Mouse (Mus musculus): ENCODE data around the gene Arpp21.

Gene Arpp21

DNA sequence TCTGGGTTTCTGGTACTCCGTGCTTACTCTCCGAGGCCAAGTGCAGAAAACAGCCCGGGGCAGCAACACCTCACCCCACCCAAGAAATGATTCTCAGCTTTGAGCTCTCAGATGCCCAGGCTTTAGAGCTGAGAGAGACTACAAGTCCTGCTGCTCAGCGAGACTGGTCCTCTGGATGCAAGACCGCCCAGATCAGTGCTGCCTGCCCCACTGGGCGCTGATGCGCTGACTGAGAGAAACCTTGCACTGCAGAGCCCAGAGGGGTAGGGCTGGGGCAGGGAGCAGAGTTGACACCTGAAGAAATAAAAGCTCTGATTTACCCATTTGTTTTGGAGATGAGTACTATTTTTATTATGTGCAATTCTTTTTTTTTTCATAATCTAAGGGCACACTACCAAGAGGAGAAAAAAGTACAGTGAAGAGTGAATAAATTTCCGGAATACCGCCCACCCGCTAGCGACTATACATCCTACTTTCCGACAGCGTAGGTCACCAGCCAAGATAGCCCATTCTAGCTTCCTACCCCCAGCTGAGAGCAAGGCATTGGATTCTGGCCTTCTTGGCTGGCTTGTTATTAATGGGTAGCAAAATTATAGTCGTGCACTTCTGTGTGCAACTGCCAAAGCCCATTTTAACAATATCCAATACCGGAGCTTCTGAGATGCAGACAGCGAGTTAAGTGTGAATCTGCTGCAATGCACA, at the start of gene Arpp21:
TSS of gene Arpp21 (minus strand) at position 243 of the 702 bp plus-strand sequence.
- in situ Hi-C loops (cut with MboI, MseI): no loop called here

DNA sequence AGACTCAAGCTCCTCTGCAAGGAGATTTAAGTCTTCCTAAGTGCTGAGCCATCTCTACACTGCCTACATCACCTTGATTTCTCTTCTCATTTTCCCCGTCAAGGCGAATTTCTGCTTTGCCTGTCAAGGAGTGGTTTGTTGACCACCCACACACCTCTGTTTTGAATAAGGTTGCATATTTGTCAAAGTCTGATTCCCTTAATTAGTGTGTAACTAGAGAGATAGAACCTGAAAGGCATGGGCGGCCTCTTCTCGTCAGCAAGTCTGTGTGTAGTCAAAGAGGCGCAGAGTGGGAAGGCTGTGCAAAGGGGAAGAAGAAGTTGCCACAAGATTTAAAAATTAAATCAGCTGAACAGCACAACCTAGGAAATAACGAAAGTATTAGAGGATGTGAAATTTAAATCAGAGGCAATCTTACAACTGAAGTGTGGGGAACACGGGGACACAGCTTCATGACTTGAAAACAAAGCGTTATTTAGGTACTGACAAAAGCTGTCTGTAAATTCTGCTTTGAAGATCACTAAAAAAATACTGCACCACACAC, 36.8 kb upstream of the Arpp21 start:
- in situ Hi-C loops (cut with MboI, MseI): no loop called here

DNA sequence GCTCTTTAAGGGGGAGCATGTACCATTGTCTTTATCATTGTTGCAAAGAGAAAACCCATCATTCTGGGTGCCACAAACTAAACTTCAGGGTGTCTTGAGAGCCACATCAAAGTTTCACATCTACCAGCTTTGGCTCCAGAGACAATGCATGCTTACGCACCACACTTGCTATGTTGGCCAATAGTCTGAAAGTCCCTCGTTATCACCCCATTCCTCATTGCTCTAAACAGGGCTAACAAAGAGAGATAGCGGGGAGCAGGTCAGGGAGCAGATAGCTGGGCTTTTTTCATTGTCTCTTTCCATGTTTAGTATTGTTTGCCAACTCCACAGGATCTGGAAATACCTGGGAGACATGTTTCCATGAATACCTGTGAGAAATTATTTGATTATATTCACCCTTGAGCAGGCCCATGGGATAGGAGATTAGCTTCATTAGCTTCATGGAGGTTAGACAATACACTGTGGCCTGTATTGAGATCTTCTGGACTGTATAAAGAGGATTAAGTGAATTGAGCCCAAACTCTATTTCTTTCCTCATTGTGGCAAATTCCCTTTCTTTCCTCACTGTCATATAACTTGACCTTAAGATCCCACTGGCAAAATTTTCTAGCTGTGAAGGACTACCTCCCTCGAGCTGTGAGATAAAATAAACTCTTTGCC, 29.4 kb upstream of the Arpp21 start:
- in situ Hi-C loops (cut with MboI, MseI): no loop called here

DNA sequence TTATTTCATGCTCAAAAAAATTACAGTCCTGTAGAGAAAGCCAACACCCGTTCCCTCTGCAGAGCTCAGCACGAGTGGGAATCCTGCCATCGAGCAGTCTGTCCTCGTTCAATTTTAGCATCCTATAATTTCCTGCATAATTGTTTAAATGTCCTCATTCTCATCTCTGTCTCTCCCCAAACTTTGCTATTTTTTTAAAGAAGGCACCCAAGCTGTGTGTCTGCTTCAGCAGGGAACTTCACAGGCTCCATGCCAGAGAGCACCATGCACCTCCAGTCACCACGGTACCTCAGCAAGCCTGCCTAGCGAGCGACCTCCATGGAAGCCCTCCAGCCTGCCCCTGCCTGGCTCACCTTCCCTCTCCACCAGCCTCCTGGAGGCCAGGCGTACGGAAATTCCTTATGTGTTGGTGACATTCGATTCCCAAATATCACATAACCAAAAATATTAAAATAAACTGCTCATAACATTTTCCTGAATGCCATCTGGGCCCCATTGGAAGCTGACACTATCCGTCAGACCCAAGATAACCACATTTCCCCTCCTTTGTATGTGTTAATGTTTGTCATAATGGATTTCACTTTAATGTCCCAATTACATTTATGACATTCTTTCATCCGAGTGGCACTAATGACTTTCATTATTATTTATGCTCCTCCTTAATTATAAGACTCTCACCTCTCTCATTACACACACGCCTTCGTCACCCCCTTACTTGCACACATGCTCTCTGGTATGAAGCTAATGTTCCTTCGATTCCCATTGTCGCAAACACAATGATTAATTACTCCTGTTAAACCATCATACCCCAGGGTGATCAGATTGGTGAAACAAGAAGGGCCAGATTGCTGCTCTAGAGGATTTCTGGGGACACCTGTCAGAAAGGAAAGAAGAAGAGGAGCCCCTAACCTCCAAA, 26.5 kb upstream of the Arpp21 start:
- in situ Hi-C loops (cut with MboI, MseI): no loop called here

DNA sequence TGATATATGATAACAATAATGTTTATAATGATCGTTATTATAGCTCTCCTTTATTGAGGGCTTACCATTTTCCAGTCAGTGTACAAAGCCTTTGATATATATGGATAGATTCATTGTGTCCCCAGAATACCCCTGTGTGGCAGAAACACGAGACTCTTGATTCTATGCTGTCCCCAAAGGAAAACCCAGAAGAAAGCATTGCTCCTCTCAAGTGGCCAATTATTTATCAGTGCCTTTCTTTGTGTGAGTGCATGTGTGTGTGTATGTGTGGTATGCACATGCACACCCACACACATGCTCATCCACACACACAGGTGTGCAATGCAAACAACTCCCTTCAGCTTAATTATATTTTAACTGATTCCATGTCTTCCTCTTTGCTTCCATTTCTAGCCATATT, 25.8 kb upstream of the Arpp21 start:
- in situ Hi-C loops (cut with MboI, MseI): no loop called here

DNA sequence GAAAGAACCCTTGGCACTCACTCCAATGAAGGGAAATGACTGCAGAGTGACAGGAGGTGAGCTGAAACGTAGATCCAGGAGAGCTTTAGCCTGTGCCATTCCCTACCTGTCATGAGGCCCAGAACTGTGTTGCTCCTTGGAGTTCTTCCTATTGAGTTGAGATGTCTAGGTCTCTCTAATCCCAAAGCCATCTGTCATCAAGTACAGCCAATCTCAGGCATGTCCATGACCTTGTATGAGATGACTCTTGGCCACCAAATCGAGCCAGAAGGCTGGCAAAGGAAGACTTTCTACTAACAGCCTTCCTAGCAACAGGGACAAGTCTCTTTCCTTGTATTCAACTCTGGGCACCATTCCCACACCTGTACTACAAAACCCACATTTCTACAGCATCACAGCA, 25.0 kb upstream of the Arpp21 start:
- in situ Hi-C loops (cut with MboI, MseI): no loop called here

DNA sequence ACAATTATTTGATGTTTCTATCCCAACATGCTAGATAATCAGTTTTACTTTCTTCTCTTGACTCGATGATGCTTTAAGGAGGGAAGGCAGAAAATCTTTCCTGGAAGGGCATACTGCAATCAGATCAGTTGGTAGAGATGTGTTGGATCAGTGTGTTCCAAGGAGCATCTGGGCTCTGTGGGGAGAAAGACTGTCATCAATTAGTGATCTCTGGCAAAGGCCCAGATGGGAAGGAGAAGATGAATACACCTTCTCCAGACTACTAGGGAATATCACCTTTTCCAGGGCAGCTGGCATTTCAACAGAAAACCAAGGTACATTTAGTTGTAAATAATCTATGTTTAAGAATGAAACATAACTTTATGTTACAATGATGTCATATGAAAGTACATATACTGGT, 22.8 kb upstream of the Arpp21 start:
- in situ Hi-C loops (cut with MboI, MseI): no loop called here

DNA sequence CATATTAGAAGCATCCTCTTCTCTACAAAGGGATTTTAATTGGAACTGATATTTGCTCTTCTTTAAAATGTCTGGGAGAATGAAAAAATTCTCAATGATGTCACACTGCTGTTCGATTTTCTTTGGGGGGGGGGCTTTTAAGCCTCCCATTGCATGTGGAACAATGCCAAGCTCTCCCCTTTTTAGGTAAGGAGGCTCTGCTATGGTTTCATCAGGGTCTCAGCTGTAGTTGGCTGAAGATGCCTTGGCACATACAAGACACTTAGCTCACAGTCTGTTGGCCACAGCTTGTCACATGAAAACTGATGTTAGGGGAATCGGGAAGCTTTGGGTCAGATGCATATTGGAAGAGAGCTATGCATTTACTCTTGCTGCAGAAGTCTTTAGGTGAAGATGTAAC, 20.2 kb upstream of the Arpp21 start:
- in situ Hi-C loops (cut with MboI, MseI): no loop called here

DNA sequence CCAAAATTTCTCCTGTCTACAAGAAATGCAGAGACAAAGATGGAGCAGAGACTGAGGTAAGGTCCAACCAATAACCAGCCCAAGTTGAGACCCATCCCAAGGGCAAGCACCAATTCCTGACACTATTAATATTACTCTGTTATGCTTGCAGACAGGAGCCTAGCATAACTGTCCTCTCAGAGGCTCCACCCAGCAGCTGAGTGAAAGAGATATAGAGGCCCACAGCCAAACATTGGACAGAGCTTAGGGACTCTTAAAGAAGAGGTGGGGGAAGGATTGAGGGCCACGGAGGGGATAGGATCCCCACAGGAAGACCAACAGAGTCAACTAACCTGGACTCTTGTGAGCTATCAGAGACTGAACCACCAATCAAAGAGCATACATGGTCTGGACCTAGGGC, 18.0 kb upstream of the Arpp21 start:
- in situ Hi-C loops (cut with MboI, MseI): no loop called here

DNA sequence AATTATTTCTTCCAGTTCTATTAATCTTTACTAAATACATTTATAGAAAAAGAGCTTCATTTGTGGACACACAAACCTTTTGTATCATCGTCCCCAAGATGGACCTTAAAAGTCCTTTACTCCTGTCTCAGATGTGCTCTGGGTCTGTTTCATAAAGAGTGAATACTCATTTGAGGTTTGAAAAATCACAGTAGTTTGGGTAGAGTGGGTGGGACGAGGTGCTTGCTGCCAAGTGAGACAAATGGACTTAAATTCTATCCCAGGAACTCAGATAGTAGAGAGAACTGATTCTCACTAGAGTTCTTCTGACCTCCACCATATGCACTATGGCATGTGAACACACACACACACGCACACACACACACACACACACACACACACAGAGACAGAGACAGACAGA, 16.1 kb upstream of the Arpp21 start:
- in situ Hi-C loops (cut with MboI, MseI): no loop called here

DNA sequence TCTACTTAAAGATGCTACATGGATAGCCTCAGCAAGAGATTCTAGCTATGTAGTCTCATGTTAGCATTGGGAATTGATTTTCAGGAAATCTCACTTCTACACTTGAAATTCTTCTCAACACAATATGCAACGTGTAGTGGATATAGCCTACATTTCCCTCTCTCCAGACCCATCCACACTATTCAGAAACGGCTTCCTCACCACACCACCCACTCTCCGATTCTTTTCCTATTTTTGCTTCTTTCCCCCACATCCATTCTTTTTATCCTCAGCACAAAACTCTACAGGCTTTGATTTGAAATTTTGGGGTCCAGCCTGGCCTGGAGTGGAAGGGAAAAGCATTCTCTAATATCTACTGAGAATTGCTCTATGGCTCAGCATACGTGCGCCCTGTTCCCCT, 15.6 kb upstream of the Arpp21 start:
- in situ Hi-C loops (cut with MboI, MseI): no loop called here

DNA sequence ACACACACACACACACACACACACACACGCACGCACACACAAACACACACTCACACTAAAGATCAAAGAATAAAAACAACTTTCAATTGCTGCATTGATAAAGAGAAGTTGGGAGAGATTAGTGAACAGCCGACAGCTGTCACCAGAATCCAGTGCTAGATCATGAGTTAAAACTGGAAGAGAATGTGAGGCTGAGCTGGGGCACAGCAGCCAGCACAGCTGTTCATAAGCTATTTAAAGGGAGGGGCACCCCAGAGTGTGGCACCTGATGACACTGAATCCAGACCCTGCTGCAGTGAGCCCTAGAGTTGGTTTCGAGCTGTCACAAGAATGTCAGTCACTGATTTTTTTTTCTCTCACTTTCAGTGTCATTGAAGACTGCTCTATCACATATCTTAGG, 14.0 kb upstream of the Arpp21 start:
- in situ Hi-C loops (cut with MboI, MseI): no loop called here

DNA sequence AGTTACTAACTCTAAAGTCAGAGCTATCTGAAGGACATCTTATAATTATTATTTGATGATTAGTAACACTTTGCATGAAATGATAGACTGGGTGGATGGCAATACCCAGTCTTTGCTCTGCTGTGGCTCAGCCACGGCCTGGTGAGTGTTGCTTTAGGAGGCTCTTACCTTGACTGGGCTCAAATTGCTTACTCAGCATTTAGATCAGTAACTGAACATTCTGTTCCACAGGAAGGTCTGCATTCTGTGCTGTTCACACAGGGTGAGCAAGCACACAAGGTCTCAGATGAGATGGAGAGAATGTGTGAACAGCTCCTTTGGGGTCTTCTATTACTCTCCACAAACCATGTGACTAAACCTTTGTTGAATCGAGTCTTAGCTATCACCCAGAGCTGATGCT, 11.4 kb upstream of the Arpp21 start:
- in situ Hi-C loops (cut with MboI, MseI): no loop called here

DNA sequence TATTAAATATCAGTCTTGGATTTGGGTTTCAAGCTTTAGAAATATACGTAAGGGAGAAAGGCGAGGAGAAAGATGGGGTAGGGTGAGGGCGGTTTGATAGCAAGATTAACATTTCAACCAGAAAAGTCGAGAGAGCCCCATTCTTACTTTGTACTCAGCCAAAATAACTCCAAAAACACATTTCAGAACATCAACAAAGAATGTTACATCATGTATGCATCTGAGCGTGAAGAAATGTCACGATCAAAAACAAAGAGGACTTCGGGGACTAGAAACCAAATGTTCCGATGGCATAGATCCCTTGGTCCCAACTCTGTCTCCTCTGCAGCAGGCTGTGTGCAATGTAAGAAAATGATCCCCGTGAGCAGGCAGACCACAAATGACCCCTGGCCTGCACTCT, 2.4 kb upstream of the Arpp21 start:
- in situ Hi-C loops (cut with MboI, MseI): no loop called here

DNA sequence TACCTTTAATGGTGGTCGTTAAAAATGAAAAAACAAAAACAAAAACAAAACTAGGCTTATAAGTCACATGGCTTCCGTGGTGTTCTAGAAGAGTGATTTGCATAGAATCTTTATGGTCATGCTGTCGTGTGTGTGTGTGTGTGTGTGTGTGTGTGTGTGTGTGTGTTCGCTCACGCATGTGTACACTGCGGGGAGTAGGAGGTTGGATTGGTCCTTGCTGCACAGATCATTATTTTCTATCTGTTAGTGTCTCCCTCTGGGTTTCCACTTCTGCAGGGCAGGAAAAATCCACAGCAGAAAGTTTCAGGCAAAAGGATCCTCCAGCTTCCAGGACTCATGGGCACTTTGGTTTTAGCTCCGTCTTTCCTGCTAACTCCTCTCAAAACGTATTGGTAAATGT, 813 bp upstream of the Arpp21 start:
- in situ Hi-C loops (cut with MboI, MseI): no loop called here

DNA sequence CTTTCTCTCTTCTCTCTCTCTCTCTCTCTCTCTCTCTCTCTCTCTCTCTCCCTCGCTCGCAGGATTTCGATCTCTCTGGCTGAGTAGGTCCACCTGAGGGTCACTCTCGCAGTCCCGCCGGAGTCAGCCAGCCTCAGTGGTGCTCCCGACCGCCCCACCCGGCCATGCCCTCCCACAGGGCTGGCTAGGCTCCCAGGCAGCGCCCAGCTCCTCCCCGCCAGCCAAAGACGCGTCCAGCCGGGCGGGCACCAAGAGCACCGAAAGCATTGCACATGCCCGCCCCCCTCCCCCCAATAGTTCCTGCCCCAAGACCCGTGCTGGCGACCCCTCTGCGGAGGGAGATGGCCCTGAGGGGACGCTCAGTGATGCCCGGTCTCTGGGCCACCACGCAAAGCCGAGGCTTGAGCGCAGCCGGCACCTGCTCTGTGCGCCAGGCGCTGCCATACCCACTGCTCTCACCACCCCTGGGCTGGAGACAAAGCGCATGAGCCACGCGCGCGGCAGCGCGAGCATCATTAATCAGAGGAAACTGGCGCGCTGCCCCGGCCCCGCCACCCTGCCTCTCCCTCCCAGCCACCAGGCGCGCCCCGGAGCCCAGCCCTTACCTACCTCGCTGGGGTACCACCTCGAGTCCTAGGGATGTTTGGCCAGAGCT, 570 bp downstream of the Arpp21 start:
- in situ Hi-C loops (cut with MboI, MseI): no loop called here

DNA sequence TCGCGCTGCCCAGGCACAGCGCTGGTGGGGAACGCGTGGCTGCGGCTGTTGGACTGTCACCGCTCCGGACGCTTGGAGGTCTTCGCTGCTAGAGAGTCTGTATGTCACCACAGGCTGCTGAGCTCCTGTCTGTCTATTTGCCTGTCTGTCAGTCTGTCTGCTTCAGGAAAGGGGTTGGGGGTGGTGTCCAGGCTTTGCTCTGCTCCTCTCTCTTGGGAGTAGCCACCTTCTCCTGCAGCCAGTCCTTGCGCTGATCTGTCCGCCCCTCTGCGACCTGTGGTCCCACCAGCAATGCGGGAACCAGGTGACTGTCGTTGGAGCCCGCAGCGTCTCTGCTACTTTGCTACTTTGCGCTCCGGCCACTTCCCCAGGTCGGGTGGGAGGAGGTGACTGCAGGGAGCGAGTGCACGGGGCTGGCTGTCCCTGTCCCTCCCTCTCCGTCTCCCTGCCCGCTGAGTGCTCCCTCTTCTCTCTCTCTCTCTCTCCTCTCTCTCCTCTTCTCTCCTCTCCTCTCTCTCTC, 1.2 kb downstream of the Arpp21 start:
- in situ Hi-C loops (cut with MboI, MseI): no loop called here

DNA sequence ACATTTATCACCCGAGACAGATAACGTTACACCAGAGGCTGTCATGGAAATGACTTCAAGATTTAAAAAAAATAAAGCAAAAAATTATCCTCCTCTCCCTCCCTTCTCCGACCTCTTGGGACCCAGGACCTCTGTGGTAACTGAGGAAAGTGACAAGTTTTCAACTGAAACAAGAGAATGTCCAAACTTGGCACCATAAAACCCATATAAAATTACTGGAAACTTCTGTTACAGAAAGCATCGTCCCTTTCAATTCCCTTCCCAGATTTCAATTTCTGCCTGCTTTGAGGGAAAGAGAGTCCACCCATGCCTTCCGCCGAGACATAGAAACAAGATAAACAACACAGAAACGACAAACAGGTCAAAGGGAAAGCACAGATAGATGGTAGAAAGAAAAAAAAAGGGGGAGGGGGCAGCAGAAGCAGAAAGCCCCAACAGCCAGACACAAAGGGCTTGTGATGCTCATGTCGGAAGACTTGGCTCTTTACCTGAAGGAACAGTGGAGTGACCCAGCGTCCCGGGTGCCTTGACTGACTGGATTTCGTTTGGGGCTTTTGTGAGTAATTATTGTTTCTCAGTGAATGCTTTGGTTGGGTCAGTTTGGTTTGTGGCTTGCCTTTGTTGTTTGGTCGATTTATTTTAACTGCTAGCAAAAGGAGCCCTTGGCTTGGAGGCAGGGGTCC, 1.8 kb downstream of the Arpp21 start:
- in situ Hi-C loops (cut with MboI, MseI): no loop called here

DNA sequence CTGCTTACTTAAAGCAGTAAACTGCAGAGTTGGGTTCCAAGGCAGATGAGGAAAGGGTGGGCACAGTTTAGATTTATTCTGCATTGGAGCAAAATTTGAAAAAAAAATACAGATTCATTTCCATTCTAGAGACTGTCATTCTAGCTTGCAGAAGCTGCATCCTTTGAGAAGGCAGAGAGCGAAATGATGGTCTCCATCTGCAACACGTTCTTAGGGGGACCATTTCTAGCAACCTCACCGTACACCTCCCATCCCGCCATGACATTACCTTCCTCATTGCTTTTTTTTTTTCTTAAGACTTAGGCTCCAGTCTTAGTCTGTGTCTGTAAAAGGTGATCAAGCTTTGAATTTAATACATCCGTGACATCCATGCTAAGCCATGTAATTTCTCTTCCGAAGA, 2.4 kb downstream of the Arpp21 start:
- in situ Hi-C loops (cut with MboI, MseI): no loop called here

DNA sequence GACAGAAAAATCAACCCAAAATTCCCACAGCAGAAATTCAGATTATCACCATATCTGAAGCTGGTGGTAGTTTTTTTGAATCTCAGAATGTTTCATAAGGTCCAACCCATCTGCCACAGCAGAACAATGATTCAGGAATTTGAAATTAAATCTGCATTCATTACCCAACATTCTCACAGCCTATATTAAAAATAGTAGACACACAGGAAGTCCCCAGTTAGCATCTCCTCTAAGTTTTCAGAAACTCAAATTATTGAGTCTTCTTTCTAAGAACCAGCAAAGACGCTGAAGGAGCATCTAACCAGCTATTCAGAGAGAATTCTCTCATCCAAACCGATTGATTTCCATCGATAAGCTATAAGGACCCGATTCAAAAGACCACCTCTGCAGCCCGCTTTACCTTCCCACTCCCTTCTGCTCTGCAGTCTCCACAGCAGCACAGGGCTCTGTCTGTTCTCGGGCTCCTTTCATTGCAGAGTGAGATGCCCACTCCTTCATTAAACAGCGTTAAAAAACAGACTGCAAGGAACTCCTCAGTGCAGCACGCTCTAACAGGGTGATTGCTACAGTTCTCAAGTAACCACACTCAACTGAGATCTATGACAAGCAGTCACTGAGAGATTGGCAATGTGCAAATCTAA, 3.7 kb downstream of the Arpp21 start:
- in situ Hi-C loops (cut with MboI, MseI): no loop called here
